Mouse (Mus musculus) hindbrain, embryonic 10.5 days (tissue): Measurements from ENCODE around the gene Zfp513. TPM values are rescaled to one million over a fixed set of nuclear protein-coding genes. Genes with fewer than 3 reads are reported as not detected.
A peak's percentile ranks its signal among the peaks of the same experiment; 100 is the strongest.
"Not testable (repeated sequence)": the region's sequence is repeated elsewhere in the genome, so short reads cannot be mapped to it uniquely, and the experiment has no call there.

Source experiments
- DNase-seq: peaks from one replicate; pipeline ENCODE4 v3.0.0-alpha.2; 2017; ENCODE audit warnings: low spot score
- H3K27ac ChIP-seq: fragments of 300-500 bp; sonication (generic); 2 replicates; pipeline ENCODE4 v1.5.1; 2016; ENCODE audit warnings: mild to moderate bottlenecking, moderate library complexity
- H3K27me3 ChIP-seq: fragments of 300-500 bp; sonication (generic); 2 replicates; pipeline ENCODE4 v1.6.1; 2016; ENCODE audit warnings: mild to moderate bottlenecking; ENCODE audit not compliant: poor library complexity, insufficient read depth, severe bottlenecking
- H3K36me3 ChIP-seq: fragments of 300-500 bp; sonication (generic); 2 replicates; pipeline ENCODE4 v1.6.1; 2016; ENCODE audit warnings: mild to moderate bottlenecking, moderate library complexity
- H3K4me1 ChIP-seq: fragments of 300-500 bp; sonication (generic); replicated peaks from 2 replicates; pipeline ENCODE4 v1.6.1; 2016; ENCODE audit warnings: mild to moderate bottlenecking
- H3K4me3 ChIP-seq: fragments of 300-500 bp; sonication (generic); 2 replicates; pipeline ENCODE4 v1.5.1; 2016; ENCODE audit warnings: mild to moderate bottlenecking, moderate library complexity
- H3K9me3 ChIP-seq: fragments of 300-500 bp; sonication (generic); 2 replicates; pipeline ENCODE4 v1.6.1; 2016; ENCODE audit warnings: mild to moderate bottlenecking, moderate library complexity
- WGBS: fragments of 180-500 bp; shearing (Covaris S2); methylation state at CpG from one replicate; pipeline ENCODE4 v1.1.7; 2016; 5-methylcytosine and 5-hydroxymethylcytosine counted together
- polyA plus RNA-seq: library from polyadenylated mRNA; unstranded; fragments of >200 nt; fragmentation: Nextera tagmentation; extraction: Ambion mirVana; gene quantifications from 2 replicates; pipeline ENCODE4 v1.2.1, GENCODE M21; 2016

The Zfp513 gene
- polyA plus RNA-seq, 1 experiment from 2014 or later: 15.0 TPM

DNA sequence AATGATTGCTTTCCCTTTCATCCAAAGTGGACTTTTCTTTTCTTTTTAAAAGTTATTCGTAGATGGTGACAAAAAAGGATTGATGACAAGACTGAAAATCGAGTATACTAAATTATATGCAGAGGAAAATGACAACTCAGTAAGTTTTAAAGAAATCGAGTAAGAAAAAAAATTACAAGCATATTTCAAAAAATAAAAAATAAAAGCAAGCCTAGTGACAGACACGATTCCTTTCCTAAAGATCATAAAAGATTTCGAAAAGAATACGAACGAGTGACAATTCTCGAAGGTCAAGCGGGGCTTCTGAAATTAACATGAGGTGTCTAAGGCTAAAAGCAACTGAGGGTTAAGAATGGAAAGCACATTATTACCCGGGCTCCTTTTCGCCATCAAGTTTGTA is 17.4 kb upstream of the Zfp513 start:
- no peak for DNase-seq
- Histone ChIP-seq H3K27ac (peak overlapping the region; percentile 97), H3K9me3 (no peaks in the 10 kb centered on the region), H3K27me3 (no peaks in the 10 kb centered on the region), H3K4me3 (peak overlapping the region; percentile 99), H3K36me3 (0 out of 2 replicates have a peak, but pooled peaks cover 10% of the 10 kb centered on the region), H3K4me1 (peaks cover 18% of the 10 kb centered on the region)
- 2% methylated on average over 11 of the region's 11 CpGs for WGBS

DNA sequence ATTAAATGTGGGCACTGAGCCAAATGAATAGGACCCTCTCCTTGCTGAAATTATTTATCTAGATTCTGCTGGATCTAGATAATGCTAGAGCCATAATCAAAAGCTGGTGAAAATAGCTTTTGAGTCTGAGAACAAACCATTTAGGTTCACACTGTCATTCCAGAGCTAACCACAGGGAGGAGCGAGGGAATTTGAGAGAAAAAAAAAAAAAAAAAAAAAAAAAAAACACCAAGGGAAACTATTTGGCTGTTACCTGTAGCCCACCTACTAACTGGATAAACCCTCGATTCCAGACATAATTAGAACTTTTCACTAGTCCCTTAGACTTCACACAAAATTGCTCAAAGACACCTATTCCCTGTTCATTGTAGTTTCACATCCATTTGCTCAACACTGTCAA is 17.0 kb upstream of the Zfp513 start:
- Histone ChIP-seq H3K27ac (no peak overlapping the region), H3K4me1 (peaks cover 18% of the 10 kb centered on the region), H3K27me3 (no peaks in the 10 kb centered on the region), H3K36me3 (0 out of 2 replicates have a peak, but pooled peaks cover 10% of the 10 kb centered on the region), H3K4me3 (peak overlapping the region; percentile 99), H3K9me3 (no peaks in the 10 kb centered on the region)
- no peak for DNase-seq
- 7% methylated on average over 2 of the region's 2 CpGs for WGBS

- H3K9me3 ChIP-seq: no peaks in the 10 kb centered on the region
- no peak overlapping the region for H3K27ac ChIP-seq
- peak overlapping the region; percentile 99 for H3K4me3 ChIP-seq
- 70% methylated on average over 7 of the region's 7 CpGs for WGBS
- 0 out of 2 replicates have a peak, but pooled peaks cover 10% of the 10 kb centered on the region for H3K36me3 ChIP-seq
- H3K4me1 ChIP-seq: peaks cover 18% of the 10 kb centered on the region
- no peaks in the 10 kb centered on the region for H3K27me3 ChIP-seq
- no peak for DNase-seq
Observed at GRCm38 (mm10) chr5:31218294-31218693, 16.2 kb upstream of the Zfp513 start.

GRCm38 (mm10) chr5:31216554-31216953 is 14.5 kb upstream of the Zfp513 start:
- not testable (repeated sequence) for H3K9me3 ChIP-seq, H3K27ac ChIP-seq, H3K27me3 ChIP-seq, H3K4me3 ChIP-seq, DNase-seq, H3K36me3 ChIP-seq
- 93% methylated on average over 6 of the region's 6 CpGs for WGBS
- H3K4me1 ChIP-seq: peaks cover 17% of the 10 kb centered on the region

DNA sequence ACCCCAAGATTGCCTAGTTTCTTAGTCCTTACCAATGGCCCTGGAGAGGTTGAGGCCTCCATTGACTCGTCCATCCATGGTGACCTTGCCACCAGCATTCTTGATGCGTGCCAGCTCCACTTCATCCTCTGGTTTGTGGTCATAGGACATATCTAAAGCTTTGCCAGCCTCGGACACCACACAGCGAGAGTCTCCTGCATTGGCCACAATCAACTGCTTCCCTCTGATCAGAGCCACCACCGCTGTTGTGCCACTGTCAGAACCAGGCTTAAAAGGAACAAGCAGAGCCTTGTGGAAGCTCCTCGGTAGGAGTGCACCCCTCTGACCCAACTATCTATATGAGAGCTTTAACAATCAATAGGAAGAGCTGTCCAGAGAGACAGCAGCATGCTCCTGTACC is 2.3 kb upstream of the Zfp513 start:
- H3K27me3 ChIP-seq: no peaks in the 10 kb centered on the region
- H3K36me3 ChIP-seq: peaks cover 79% of the 10 kb centered on the region
- H3K27ac ChIP-seq: no peak overlapping the region
- H3K4me3 ChIP-seq: no peak overlapping the region
- WGBS: 95% methylated on average over 6 of the region's 6 CpGs
- H3K4me1 ChIP-seq: peaks cover 24% of the 10 kb centered on the region
- peaks cover 5% of the 10 kb centered on the region for H3K9me3 ChIP-seq
- no peak for DNase-seq

- DNase-seq: no peak
- 87% methylated on average over 2 of the region's 2 CpGs for WGBS
- Histone ChIP-seq H3K9me3 (peaks cover 5% of the 10 kb centered on the region), H3K27me3 (no peaks in the 10 kb centered on the region), H3K27ac (no peak overlapping the region), H3K4me3 (no peak overlapping the region), H3K4me1 (peaks cover 24% of the 10 kb centered on the region), H3K36me3 (peaks cover 84% of the 10 kb centered on the region)
Observed at GRCm38 (mm10) chr5:31203866-31204265, 1.8 kb upstream of the Zfp513 start.

- peak overlapping the region; percentile 83 for H3K4me3 ChIP-seq
- no peaks in the 10 kb centered on the region for H3K27me3 ChIP-seq
- H3K27ac ChIP-seq: peak overlapping the region; percentile 97
- H3K4me1 ChIP-seq: peaks cover 24% of the 10 kb centered on the region
- peaks cover 5% of the 10 kb centered on the region for H3K9me3 ChIP-seq
- no peak for DNase-seq
- 88% methylated on average over 7 of the region's 7 CpGs for WGBS
- peaks cover 84% of the 10 kb centered on the region for H3K36me3 ChIP-seq
Observed at GRCm38 (mm10) chr5:31202933-31203332, 830 bp upstream of the Zfp513 start.

- peaks cover 85% of the 10 kb centered on the region for H3K36me3 ChIP-seq
- no peak for DNase-seq
Observed at GRCm38 (mm10) chr5:31201042-31201741, 911 bp downstream of the Zfp513 start.

DNA sequence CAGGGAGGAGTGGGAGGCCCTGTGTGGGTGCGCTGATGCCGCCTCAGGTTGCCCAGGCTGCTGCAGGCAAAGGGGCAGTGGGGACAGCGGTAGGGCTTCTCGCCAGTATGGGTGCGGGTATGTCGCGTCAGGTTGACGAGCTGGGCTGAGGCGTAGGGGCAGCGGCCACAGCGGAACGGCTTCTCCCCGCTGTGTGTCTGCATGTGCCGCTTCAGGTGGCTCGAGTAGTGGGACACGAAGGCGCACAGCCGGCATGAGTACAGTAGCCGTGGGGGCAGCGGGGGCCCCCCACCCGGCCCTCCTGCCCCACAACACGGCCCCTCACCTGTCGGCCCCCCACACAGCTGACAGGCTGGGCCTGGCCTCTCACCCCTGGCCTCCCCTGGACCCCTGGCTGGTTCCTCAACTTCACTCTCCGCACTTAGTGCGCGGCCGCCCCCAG is 1.8 kb downstream of the Zfp513 start:
- 92% methylated on average over 27 of the region's 27 CpGs for WGBS
- Histone ChIP-seq H3K27ac (no peak overlapping the region), H3K27me3 (no peaks in the 10 kb centered on the region), H3K9me3 (peaks cover 5% of the 10 kb centered on the region), H3K4me3 (peak overlapping the region; percentile 83), H3K36me3 (peaks cover 85% of the 10 kb centered on the region), H3K4me1 (peaks cover 24% of the 10 kb centered on the region)
- no peak for DNase-seq

More at GRCm38 (mm10) chr5:31201042-31201741, 911 bp downstream of the Zfp513 start:
- 22% methylated on average over 13 of the region's 13 CpGs for WGBS
- H3K4me3 ChIP-seq: peak overlapping the region; percentile 83
- H3K4me1 ChIP-seq: peaks cover 24% of the 10 kb centered on the region
- no peaks in the 10 kb centered on the region for H3K27me3 ChIP-seq
- H3K27ac ChIP-seq: peak overlapping the region; percentile 97
- peaks cover 5% of the 10 kb centered on the region for H3K9me3 ChIP-seq

GRCm38 (mm10) chr5:31199893-31200292 is 2.2 kb downstream of the Zfp513 start:
- DNase-seq: no peak
- H3K4me1 ChIP-seq: peaks cover 24% of the 10 kb centered on the region
- H3K27ac ChIP-seq: no peak overlapping the region
- H3K36me3 ChIP-seq: peaks cover 85% of the 10 kb centered on the region
- peak overlapping the region; percentile 83 for H3K4me3 ChIP-seq
- 89% methylated on average over 9 of the region's 9 CpGs for WGBS
- no peaks in the 10 kb centered on the region for H3K27me3 ChIP-seq
- peaks cover 5% of the 10 kb centered on the region for H3K9me3 ChIP-seq

- DNase-seq: no peak
- Histone ChIP-seq H3K27ac (no peak overlapping the region), H3K4me1 (peaks cover 25% of the 10 kb centered on the region), H3K4me3 (0 out of 2 replicates have a peak overlapping the region, but pooled peaks have one; percentile 83), H3K9me3 (peaks cover 5% of the 10 kb centered on the region), H3K36me3 (peaks cover 85% of the 10 kb centered on the region), H3K27me3 (no peaks in the 10 kb centered on the region)
- WGBS: 94% methylated on average over 19 of the region's 19 CpGs
Observed at GRCm38 (mm10) chr5:31199321-31199892, 2.7 kb downstream of the Zfp513 start.

DNA sequence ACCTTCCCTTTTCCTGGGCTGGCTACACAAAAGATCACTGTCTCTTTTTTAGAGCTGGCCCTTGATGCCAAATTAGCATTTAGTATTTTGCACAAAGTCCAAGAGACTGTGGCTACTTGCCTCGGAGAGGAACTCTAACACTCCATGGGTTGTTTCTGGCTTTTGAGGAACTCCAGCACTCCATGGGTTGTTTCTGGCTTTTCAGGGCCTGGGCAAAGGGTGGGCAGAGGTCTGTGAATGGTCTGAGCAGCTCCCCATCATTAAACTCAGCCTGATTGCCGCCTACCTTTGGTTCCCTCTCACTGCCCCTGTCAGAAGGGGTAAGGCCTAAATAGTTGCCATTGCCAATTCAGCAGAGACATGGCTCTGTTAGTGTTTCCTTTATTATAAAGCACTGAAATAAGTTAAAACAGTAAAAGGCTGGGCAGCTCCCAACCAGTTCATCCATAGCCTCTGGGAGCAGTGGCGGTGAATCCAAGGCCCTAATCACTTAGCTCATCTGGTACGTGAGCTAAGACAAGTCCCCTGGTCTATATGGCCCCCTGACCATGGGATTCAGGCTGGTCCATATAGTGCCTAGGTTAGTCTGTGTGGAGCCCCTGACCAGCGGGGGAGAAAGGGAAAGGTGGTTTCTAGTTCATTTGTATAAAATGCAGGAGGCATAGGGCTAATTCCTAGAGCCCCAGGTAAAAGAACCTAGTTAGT is 3.3 kb downstream of the Zfp513 start:
- peaks cover 81% of the 10 kb centered on the region for H3K36me3 ChIP-seq

GRCm38 (mm10) chr5:31198170-31198569 is 3.9 kb downstream of the Zfp513 start:
- Histone ChIP-seq H3K4me3 (no peak overlapping the region), H3K4me1 (peaks cover 32% of the 10 kb centered on the region), H3K27me3 (no peaks in the 10 kb centered on the region), H3K9me3 (peaks cover 5% of the 10 kb centered on the region), H3K27ac (no peak overlapping the region), H3K36me3 (peaks cover 75% of the 10 kb centered on the region)
- 87% methylated on average over 9 of the region's 9 CpGs for WGBS
- DNase-seq: no peak

More for the DNA sequence above, 3.3 kb downstream of the Zfp513 start:
- Histone ChIP-seq H3K27me3 (no peaks in the 10 kb centered on the region), H3K27ac (no peak overlapping the region), H3K4me1 (peaks cover 31% of the 10 kb centered on the region), H3K4me3 (no peak overlapping the region), H3K9me3 (peaks cover 5% of the 10 kb centered on the region)
- DNase-seq: no peak
- 88% methylated on average over 5 of the region's 5 CpGs for WGBS
